Mouse (Mus musculus) embryonic facial prominence, embryonic 11.5 days (tissue): Measurements from ENCODE around the gene 2700097O09Rik. TPM values are rescaled to one million over a fixed set of nuclear protein-coding genes. Genes with fewer than 3 reads are reported as not detected.

Experiments
- ATAC-seq: fragments of 200-750 bp; cut with Nextera tagmentation; replicated peaks from 2 replicates; pipeline ENCODE4 v1.8.0; 2017; ENCODE audit warnings: low read depth; ENCODE audit not compliant: insufficient number of reproducible peaks, low FRiP score, low TSS enrichment
- DNase-seq: peaks from one replicate; pipeline ENCODE4 v3.0.0-alpha.2; 2015; ENCODE audit warnings: low spot score
- H3K27ac ChIP-seq: fragments of 300-500 bp; sonication (generic); replicated peaks from 2 replicates; pipeline ENCODE4 v1.5.1; 2014; ENCODE audit warnings: mild to moderate bottlenecking, low read depth, low read length, control low read depth
- H3K27me3 ChIP-seq: fragments of 300-500 bp; sonication (generic); 2 replicates; pipeline ENCODE4 v1.6.1; 2014; ENCODE audit warnings: mild to moderate bottlenecking, low read length, moderate library complexity, mixed read lengths; ENCODE audit not compliant: control insufficient read depth, insufficient read depth
- H3K36me3 ChIP-seq: fragments of 300-500 bp; sonication (generic); replicated peaks from 2 replicates; pipeline ENCODE4 v1.6.1; 2014; ENCODE audit warnings: low read depth, mild to moderate bottlenecking, low read length, moderate library complexity, mixed read lengths; ENCODE audit not compliant: control insufficient read depth, insufficient read depth
- H3K4me1 ChIP-seq: fragments of 300-500 bp; sonication (generic); 2 replicates; pipeline ENCODE4 v1.6.1; 2014; ENCODE audit warnings: low read length, mixed read lengths; ENCODE audit not compliant: control insufficient read depth, insufficient read depth
- H3K4me2 ChIP-seq: fragments of 300-500 bp; sonication (generic); 2 replicates; pipeline ENCODE4 v1.6.1; 2014; ENCODE audit warnings: low read depth, mild to moderate bottlenecking, control low read depth, low read length, moderate library complexity
- H3K4me3 ChIP-seq: fragments of 300-500 bp; sonication (generic); 2 replicates; pipeline ENCODE4 v1.5.1; 2014; ENCODE audit warnings: low read depth, low read length, control low read depth
- H3K9ac ChIP-seq: fragments of 300-500 bp; sonication (generic); replicated peaks from 2 replicates; pipeline ENCODE4 v1.6.1; 2014; ENCODE audit warnings: mild to moderate bottlenecking, control low read depth, low read length
- H3K9me3 ChIP-seq: fragments of 300-500 bp; sonication (generic); replicated peaks from 2 replicates; pipeline ENCODE4 v1.6.1; 2016; ENCODE audit warnings: mild to moderate bottlenecking, low read length, inconsistent platforms, mixed read lengths; ENCODE audit not compliant: control insufficient read depth
- WGBS: fragments of 180-500 bp; shearing (Covaris S2); extraction: QIAGEN DNeasy Blood & Tissue Kit; methylation state at CpG from one replicate; pipeline ENCODE4 v1.1.7; 2014; 5-methylcytosine and 5-hydroxymethylcytosine counted together
- polyA plus RNA-seq: library from polyadenylated mRNA; unstranded; fragments of >200 nt; fragmentation: Nextera tagmentation; extraction: Ambion mirVana; gene quantifications from 2 replicates; pipeline ENCODE4 v1.2.1, GENCODE M21; 2014

The 2700097O09Rik gene
- polyA plus RNA-seq, 1 experiment from 2014 or later, result 35.6 TPM

- H3K9ac ChIP-seq, result no peak overlapping the region
- H3K36me3 ChIP-seq, result no peaks in the 10 kb centered on the region
- H3K9me3 ChIP-seq, result no peaks in the 10 kb centered on the region
- WGBS, result 94% methylated on average over 7 of the region's 7 CpGs
- ATAC-seq (no peak), DNase-seq (no peak)
- no peak overlapping the region for H3K4me3 ChIP-seq
- no peak overlapping the region for H3K27ac ChIP-seq
- H3K4me2 ChIP-seq, result no peak overlapping the region
- H3K27me3 ChIP-seq, result no peaks in the 10 kb centered on the region
- H3K4me1 ChIP-seq, result no peaks in the 10 kb centered on the region
These were observed 6.2 kb downstream of the 2700097O09Rik start for GRCm38 (mm10) chr12:55073686-55074085.

- H3K4me2 ChIP-seq, result no peak overlapping the region
- H3K36me3 ChIP-seq, result no peaks in the 10 kb centered on the region
- no peaks in the 10 kb centered on the region for H3K27me3 ChIP-seq
- H3K4me1 ChIP-seq, result no peaks in the 10 kb centered on the region
- H3K27ac ChIP-seq, result no peak overlapping the region
- H3K9ac ChIP-seq, result no peak overlapping the region
- H3K9me3 ChIP-seq, result no peaks in the 10 kb centered on the region
- ATAC-seq, result no peak
- H3K4me3 ChIP-seq, result no peak overlapping the region
- WGBS, result 63% methylated on average over 4 of the region's 4 CpGs
- no peak for DNase-seq
These were observed 7.4 kb downstream of the 2700097O09Rik start for GRCm38 (mm10) chr12:55072495-55072894.

- H3K4me2 ChIP-seq, result no peak overlapping the region
- WGBS, result 86% methylated on average over 1 of the region's 1 CpGs
These were observed 17.8 kb downstream of the 2700097O09Rik start for GRCm38 (mm10) chr12:55062141-55062540.

GRCm38 (mm10) chr12:55061006-55061405, 18.9 kb downstream of the 2700097O09Rik start:
- H3K4me2 ChIP-seq, result no peak overlapping the region
- no peak overlapping the region for H3K27ac ChIP-seq
- H3K36me3 ChIP-seq, result no peaks in the 10 kb centered on the region
- H3K9me3 ChIP-seq, result no peaks in the 10 kb centered on the region
- no peaks in the 10 kb centered on the region for H3K27me3 ChIP-seq
- no peak overlapping the region for H3K9ac ChIP-seq
- 91% methylated on average over 10 of the region's 10 CpGs for WGBS
- no peak overlapping the region for H3K4me3 ChIP-seq
- no peak for ATAC-seq
- H3K4me1 ChIP-seq, result no peaks in the 10 kb centered on the region
- no peak for DNase-seq

More at GRCm38 (mm10) chr12:55062141-55062540, 17.8 kb downstream of the 2700097O09Rik start:
- Histone ChIP-seq H3K4me1 (no peaks in the 10 kb centered on the region), H3K27me3 (no peaks in the 10 kb centered on the region), H3K27ac (no peak overlapping the region), H3K4me3 (no peak overlapping the region), H3K36me3 (no peaks in the 10 kb centered on the region), H3K9ac (no peak overlapping the region), H3K9me3 (no peaks in the 10 kb centered on the region)
- no peak for DNase-seq
- no peak for ATAC-seq

GRCm38 (mm10) chr12:55060212-55060898, 19.6 kb downstream of the 2700097O09Rik start:
- H3K27ac ChIP-seq, result no peak overlapping the region
- no peak for DNase-seq

GRCm38 (mm10) chr12:55059812-55060211, 20.1 kb downstream of the 2700097O09Rik start:
- no peak for DNase-seq
- Histone ChIP-seq H3K4me3 (no peak overlapping the region), H3K9ac (no peak overlapping the region), H3K4me2 (no peak overlapping the region), H3K36me3 (no peaks in the 10 kb centered on the region), H3K9me3 (no peaks in the 10 kb centered on the region), H3K4me1 (no peaks in the 10 kb centered on the region), H3K27ac (no peak overlapping the region), H3K27me3 (no peaks in the 10 kb centered on the region)
- 70% methylated on average over 3 of the region's 3 CpGs for WGBS
- ATAC-seq, result no peak

More at GRCm38 (mm10) chr12:55060212-55060898, 19.6 kb downstream of the 2700097O09Rik start:
- Histone ChIP-seq H3K4me3 (no peak overlapping the region), H3K9me3 (no peaks in the 10 kb centered on the region), H3K27me3 (no peaks in the 10 kb centered on the region), H3K4me2 (no peak overlapping the region), H3K9ac (no peak overlapping the region), H3K36me3 (no peaks in the 10 kb centered on the region), H3K4me1 (no peaks in the 10 kb centered on the region)
- ATAC-seq, result no peak
- WGBS, result 86% methylated on average over 6 of the region's 6 CpGs

- no peaks in the 10 kb centered on the region for H3K27me3 ChIP-seq
- H3K4me1 ChIP-seq, result no peaks in the 10 kb centered on the region
- no peak overlapping the region for H3K4me3 ChIP-seq
- no peaks in the 10 kb centered on the region for H3K9me3 ChIP-seq
- no peak overlapping the region for H3K9ac ChIP-seq
- DNase-seq, result no peak
- H3K4me2 ChIP-seq, result no peak overlapping the region
- WGBS, result 66% methylated on average over 6 of the region's 6 CpGs
- H3K36me3 ChIP-seq, result no peaks in the 10 kb centered on the region
- H3K27ac ChIP-seq, result no peak overlapping the region
- ATAC-seq, result no peak
These were observed 20.9 kb downstream of the 2700097O09Rik start for GRCm38 (mm10) chr12:55058865-55059615.

GRCm38 (mm10) chr12:55056703-55057102, 23.2 kb downstream of the 2700097O09Rik start:
- H3K9me3 ChIP-seq, result no peaks in the 10 kb centered on the region
- DNase-seq, result no peak
- ATAC-seq, result no peak
- H3K4me3 ChIP-seq, result no peak overlapping the region
- H3K36me3 ChIP-seq, result no peaks in the 10 kb centered on the region
- H3K4me1 ChIP-seq, result no peaks in the 10 kb centered on the region
- H3K4me2 ChIP-seq, result no peak overlapping the region
- H3K27ac ChIP-seq, result no peak overlapping the region
- WGBS, result 83% methylated on average over 2 of the region's 2 CpGs
- H3K27me3 ChIP-seq, result no peaks in the 10 kb centered on the region
- no peak overlapping the region for H3K9ac ChIP-seq
